Mouse (Mus musculus) ES-Bruce4 (cell line): ENCODE measurements around the gene Krt36. TPM values are rescaled to one million over a fixed set of nuclear protein-coding genes. Genes with fewer than 3 reads are reported as not detected.

Experiments
- H3K27ac ChIP-seq: 2 replicates; pipeline ENCODE4 v1.5.1; 2012; ENCODE audit warnings: low read length, inconsistent platforms; ENCODE audit not compliant: insufficient read depth
- H3K27me3 ChIP-seq: 2 replicates; pipeline ENCODE4 v1.6.1; 2012; ENCODE audit warnings: mild to moderate bottlenecking, low read length, inconsistent platforms; ENCODE audit not compliant: control insufficient read depth, poor library complexity, insufficient read depth, severe bottlenecking
- H3K36me3 ChIP-seq: 2 replicates; pipeline ENCODE4 v1.6.1; 2012; ENCODE audit warnings: inconsistent platforms, mild to moderate bottlenecking, low read length, moderate library complexity; ENCODE audit not compliant: control insufficient read depth, poor library complexity, insufficient read depth, severe bottlenecking
- H3K4me1 ChIP-seq: one replicate; pipeline ENCODE4 v1.8.1; 2011; ENCODE audit warnings: low read length; ENCODE audit not compliant: control insufficient read depth, insufficient read depth
- H3K4me3 ChIP-seq: 2 replicates; pipeline ENCODE4 v1.5.1; 2011; ENCODE audit warnings: low read depth, mild to moderate bottlenecking, low read length
- H3K9ac ChIP-seq: 2 replicates; pipeline ENCODE4 v1.6.1; 2012; ENCODE audit warnings: low read depth, mild to moderate bottlenecking, inconsistent platforms; ENCODE audit not compliant: poor library complexity, severe bottlenecking
- H3K9me3 ChIP-seq: replicated peaks from 2 replicates; pipeline ENCODE4 v1.6.1; 2012; ENCODE audit warnings: mild to moderate bottlenecking, low read length, inconsistent platforms; ENCODE audit not compliant: control insufficient read depth, poor library complexity, insufficient read depth, severe bottlenecking
- CTCF ChIP-seq: IDR thresholded peaks from one replicate; pipeline ENCODE4 v1.8.1; 2011; ENCODE audit warnings: low read depth, low read length
- EP300 ChIP-seq: IDR thresholded peaks from 2 replicates; pipeline ENCODE4 v1.6.1; 2011; ENCODE audit warnings: low read depth, low read length; ENCODE audit not compliant: insufficient read depth
- POLR2A ChIP-seq: IDR thresholded peaks from one replicate; pipeline ENCODE4 v1.8.1; 2011; ENCODE audit warnings: low read length; ENCODE audit not compliant: insufficient read depth
- polyA plus RNA-seq: library from polyadenylated mRNA; stranded (reverse); fragments of >200 nt; gene quantifications from 2 replicates; pipeline ENCODE4 v1.2.4, GENCODE M21; 2011; ENCODE audit warnings: low read depth; ENCODE audit not compliant: missing spikeins, insufficient read depth, insufficient read length

Gene Krt36
- polyA plus RNA-seq, 1 experiment: not detected

GRCm38 (mm10) chr11:100140966-100141365 lies 35.5 kb upstream of the Krt36 start:
- TF ChIP-seq CTCF: no peak
- no peak for TF ChIP-seq EP300
- no peak for TF ChIP-seq POLR2A
- no peaks in the 10 kb centered on the region for H3K36me3 ChIP-seq
- no peak overlapping the region for H3K4me3 ChIP-seq
- H3K9me3 ChIP-seq: no peaks in the 10 kb centered on the region
- H3K27me3 ChIP-seq: no peaks in the 10 kb centered on the region
- H3K9ac ChIP-seq: no peak overlapping the region
- no peaks in the 10 kb centered on the region for H3K4me1 ChIP-seq
- H3K27ac ChIP-seq: no peak overlapping the region

GRCm38 (mm10) chr11:100139391-100139790 lies 34.0 kb upstream of the Krt36 start:
- Histone ChIP-seq H3K4me1 (no peaks in the 10 kb centered on the region), H3K27ac (no peak overlapping the region), H3K4me3 (no peak overlapping the region), H3K36me3 (no peaks in the 10 kb centered on the region), H3K9me3 (no peaks in the 10 kb centered on the region), H3K9ac (no peak overlapping the region), H3K27me3 (no peaks in the 10 kb centered on the region)
- TF ChIP-seq EP300 (no peak), CTCF (no peak), POLR2A (no peak)

GRCm38 (mm10) chr11:100138809-100139208 lies 33.4 kb upstream of the Krt36 start:
- Histone ChIP-seq H3K27me3 (no peaks in the 10 kb centered on the region), H3K4me1 (no peaks in the 10 kb centered on the region), H3K4me3 (no peak overlapping the region), H3K27ac (no peak overlapping the region), H3K9ac (no peak overlapping the region), H3K9me3 (no peaks in the 10 kb centered on the region), H3K36me3 (no peaks in the 10 kb centered on the region)
- TF ChIP-seq POLR2A (no peak), CTCF (no peak), EP300 (no peak)

- TF ChIP-seq CTCF (no peak), POLR2A (no peak), EP300 (no peak)
- no peaks in the 10 kb centered on the region for H3K9me3 ChIP-seq
- no peaks in the 10 kb centered on the region for H3K4me1 ChIP-seq
- no peak overlapping the region for H3K27ac ChIP-seq
- no peaks in the 10 kb centered on the region for H3K36me3 ChIP-seq
- no peaks in the 10 kb centered on the region for H3K27me3 ChIP-seq
- no peak overlapping the region for H3K9ac ChIP-seq
- H3K4me3 ChIP-seq: no peak overlapping the region
These were observed 32.3 kb upstream of the Krt36 start for GRCm38 (mm10) chr11:100137693-100138092.

GRCm38 (mm10) chr11:100136559-100136958 lies 31.1 kb upstream of the Krt36 start:
- Histone ChIP-seq H3K36me3 (no peaks in the 10 kb centered on the region), H3K9ac (no peak overlapping the region), H3K4me1 (no peaks in the 10 kb centered on the region), H3K27me3 (no peaks in the 10 kb centered on the region), H3K4me3 (no peak overlapping the region), H3K9me3 (no peaks in the 10 kb centered on the region), H3K27ac (no peak overlapping the region)
- no peak for TF ChIP-seq EP300
- no peak for TF ChIP-seq POLR2A
- TF ChIP-seq CTCF: no peak

GRCm38 (mm10) chr11:100135731-100136130 lies 30.3 kb upstream of the Krt36 start, which contains the start of gene Krt15:
Gene Krt15, minus strand, starts transcription at chr11:100135928.
- H3K9me3 ChIP-seq: no peaks in the 10 kb centered on the region
- no peak within 1 kb of the TSS for H3K27ac ChIP-seq
- H3K27me3 ChIP-seq: no peaks in the 10 kb centered on the region
- H3K4me3 ChIP-seq: no peak within 1 kb of the TSS
- no peak for TF ChIP-seq EP300
- TF ChIP-seq CTCF: no peak
- TF ChIP-seq POLR2A: no peak
- no peaks in the 10 kb centered on the region for H3K36me3 ChIP-seq
- no peaks in the 10 kb centered on the region for H3K4me1 ChIP-seq
- H3K9ac ChIP-seq: no peak within 1 kb of the TSS
